Mouse (Mus musculus): ENCODE results near the gene Mapkapk5.

The Mapkapk5 gene

DNA sequence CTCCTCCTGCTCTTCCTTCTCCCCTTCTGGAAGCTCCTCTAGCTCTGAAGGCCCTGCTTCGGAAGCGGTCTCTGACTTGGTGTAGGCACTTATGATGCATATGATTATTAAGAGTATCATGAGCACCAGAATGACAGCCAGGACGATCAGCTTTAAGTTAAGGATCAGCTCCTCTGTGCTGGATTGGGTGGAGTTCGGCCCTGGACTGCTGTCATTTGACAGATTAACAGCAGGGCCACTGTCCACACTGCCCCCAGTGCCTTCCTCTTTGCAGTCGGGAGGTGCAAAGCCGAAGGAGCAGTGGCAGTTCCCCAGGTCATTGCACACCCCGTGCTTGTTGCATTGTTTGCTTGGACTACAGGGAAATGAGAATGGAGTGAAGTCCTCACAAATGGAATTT lies 45.0 kb downstream of the Mapkapk5 start:
- no peak for DNase-seq (ENCODE audit: low spot score)

DNA sequence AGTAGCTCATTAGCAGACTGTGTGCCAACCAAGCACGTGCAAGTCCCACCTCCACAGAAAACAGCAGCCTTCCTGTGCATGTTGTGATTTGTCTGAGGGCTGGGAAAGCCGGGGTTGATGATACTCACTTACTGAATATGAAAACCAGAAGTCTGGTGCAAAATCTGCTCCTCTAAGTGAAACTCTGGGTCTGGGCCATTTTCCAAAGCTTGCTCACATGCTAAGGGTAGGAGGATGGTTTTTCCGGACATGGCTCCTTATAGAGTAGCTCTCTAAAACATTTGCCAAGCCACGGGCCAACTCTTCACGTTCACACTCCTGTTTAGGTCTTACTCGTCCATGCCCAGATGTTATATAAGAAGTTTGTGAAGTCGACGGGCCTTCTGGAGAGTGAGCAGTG lies 52.4 kb downstream of the Mapkapk5 start:
- no peak for DNase-seq (ENCODE audit: low spot score)

DNA sequence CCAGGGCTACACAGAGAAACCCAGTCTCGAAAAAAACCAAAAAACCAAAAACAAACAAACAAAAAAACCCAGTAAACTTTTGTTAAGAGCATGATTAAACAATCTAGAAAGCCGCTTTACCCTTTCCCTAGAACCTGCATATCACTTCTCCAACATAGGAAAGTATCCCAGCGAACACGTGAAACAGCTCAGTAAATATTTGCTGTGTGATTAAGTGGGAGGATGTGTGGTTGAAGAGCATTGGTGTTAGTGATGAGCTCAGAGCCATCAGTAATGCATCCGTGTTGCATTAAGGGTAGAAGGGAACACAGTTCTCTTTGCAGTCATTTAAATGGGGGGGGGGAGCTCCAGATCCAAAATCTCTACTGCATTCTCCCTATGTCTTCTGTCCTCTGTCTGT lies 60.9 kb downstream of the Mapkapk5 start:
- DNase-seq (ENCODE audit: low spot score) = no peak

DNA sequence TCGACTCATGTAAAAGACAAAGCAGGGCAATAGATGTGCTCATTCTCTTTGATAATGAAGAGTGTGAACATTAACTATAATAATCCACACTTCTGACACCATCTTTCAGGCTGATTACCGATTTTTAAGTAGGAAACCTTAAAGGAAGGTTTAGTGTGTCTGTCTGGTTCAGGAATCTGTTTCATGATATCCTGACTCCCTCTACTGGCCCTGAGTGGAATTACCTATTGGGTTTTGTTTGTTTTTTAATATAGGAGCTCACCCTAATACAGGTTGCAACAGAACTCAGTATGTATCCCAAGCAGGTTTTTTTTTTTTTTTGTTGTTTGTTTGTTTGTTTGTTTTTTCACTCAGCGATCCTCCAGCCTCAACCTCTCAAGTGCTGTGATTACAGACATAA lies 68.0 kb downstream of the Mapkapk5 start:
- peak; percentile 87 for DNase-seq (ENCODE audit: low spot score)

DNA sequence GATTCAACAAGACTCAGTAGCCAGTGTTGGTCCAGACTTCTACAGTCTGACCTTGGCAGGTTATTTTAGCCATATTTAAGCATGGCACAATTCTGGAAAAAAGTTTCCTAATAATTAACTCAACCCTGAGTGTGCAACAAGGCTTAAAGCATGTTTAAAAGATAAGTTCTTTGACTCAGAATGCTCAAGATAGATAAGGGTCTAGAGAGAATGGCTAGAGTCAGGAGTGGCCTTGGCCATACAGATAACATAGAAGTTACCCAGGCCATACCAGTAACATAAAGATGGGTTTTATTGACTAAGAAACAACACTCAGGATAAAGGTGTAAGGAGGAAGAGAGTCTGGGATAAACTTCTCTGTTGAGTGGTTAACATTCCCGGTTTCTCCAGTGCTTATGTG lies 69.7 kb downstream of the Mapkapk5 start:
- no peak for DNase-seq (ENCODE audit: low spot score)
